Mouse (Mus musculus): ENCODE measurements around the gene 1700093K21Rik.

- TF ChIP-seq CTCF (IDR thresholded peaks at IDR 0.05; ENCODE audit: control insufficient read depth, insufficient read depth, insufficient replicate concordance, low read depth, low read length) = no peak
- peak; percentile 69; the same call in 1 of the 2 replicates for TF ChIP-seq POLR2A (IDR thresholded peaks at IDR 0.05; ENCODE audit: control insufficient read depth, low read depth, low read length)
Measured at GRCm38 (mm10) chr11:23518981-23519380, 2.0 kb downstream of the 1700093K21Rik start.

Measured in testis, adult 2 months (tissue).